Mouse (Mus musculus) small intestine, adult 2 months (tissue): ENCODE measurements at regions not wholly inside any gene's neighbourhood (a gene's known extent, or its start where the extent isn't known, plus 50 kb on each side); places are given as distances from the start of the nearest gene placed in this dataset.

Experiments used
- H3K27ac ChIP-seq: fragments of 200-500 bp; 2 replicates; pipeline ENCODE4 v1.5.1; 2012; ENCODE audit warnings: low read depth, low read length, control low read depth, inconsistent platforms; ENCODE audit not compliant: insufficient read depth
- H3K27me3 ChIP-seq: fragments of 200-500 bp; 2 replicates; pipeline ENCODE4 v1.6.1; 2012; ENCODE audit warnings: mild to moderate bottlenecking, moderate library complexity, low read length, inconsistent platforms; ENCODE audit not compliant: control insufficient read depth, insufficient read depth
- H3K36me3 ChIP-seq: fragments of 200-500 bp; 2 replicates; pipeline ENCODE4 v1.6.1; 2012; ENCODE audit warnings: mild to moderate bottlenecking, low read length, control low read depth, inconsistent platforms; ENCODE audit not compliant: control insufficient read depth, insufficient read depth
- H3K4me1 ChIP-seq: fragments of 200-500 bp; 2 replicates; pipeline ENCODE4 v1.6.1; 2012; ENCODE audit warnings: low read length, inconsistent platforms, mixed read lengths; ENCODE audit not compliant: control insufficient read depth, insufficient read depth, insufficient read length
- H3K4me3 ChIP-seq: fragments of 200-500 bp; 2 replicates; pipeline ENCODE4 v1.5.1; 2012; ENCODE audit warnings: low read depth, mild to moderate bottlenecking, control low read depth, inconsistent platforms, low read length, moderate library complexity
- CTCF ChIP-seq: fragments of 200-500 bp; IDR thresholded peaks from 2 replicates; pipeline ENCODE4 v1.5.1; 2012; ENCODE audit warnings: low read depth, mild to moderate bottlenecking, control low read depth, inconsistent platforms, low read length, moderate library complexity, mixed read lengths; ENCODE audit not compliant: insufficient replicate concordance, insufficient read length; ENCODE audit errors: extremely low read depth
- POLR2A ChIP-seq: fragments of 200-500 bp; IDR thresholded peaks from 2 replicates; pipeline ENCODE4 v1.6.1; 2012; ENCODE audit warnings: low read depth, mild to moderate bottlenecking, control low read depth, inconsistent platforms, low read length, moderate library complexity
- WGBS: fragments of 180-500 bp; shearing (Covaris S2); methylation state at CpG from one replicate; pipeline ENCODE4 v1.1.7; 2018; 5-methylcytosine and 5-hydroxymethylcytosine counted together

- H3K4me1 ChIP-seq: no peaks in the 10 kb centered on the region
- TF ChIP-seq POLR2A: no peak
- TF ChIP-seq CTCF: no peak
- no peaks in the 10 kb centered on the region for H3K36me3 ChIP-seq
- no peak overlapping the region for H3K4me3 ChIP-seq
- no peak overlapping the region for H3K27ac ChIP-seq
- 44% methylated on average over 3 of the region's 3 CpGs for WGBS
- H3K27me3 ChIP-seq: no peaks in the 10 kb centered on the region
These were observed 138.9 kb upstream of the Ddit4l start for GRCm38 (mm10) chr3:137482546-137482945.

- Histone ChIP-seq H3K27me3 (no peaks in the 10 kb centered on the region), H3K4me1 (no peaks in the 10 kb centered on the region), H3K4me3 (no peak overlapping the region), H3K27ac (no peak overlapping the region), H3K36me3 (no peaks in the 10 kb centered on the region)
- TF ChIP-seq CTCF (no peak), POLR2A (no peak)
- 46% methylated on average over 4 of the region's 4 CpGs for WGBS
These were observed 138.4 kb upstream of the Ddit4l start for GRCm38 (mm10) chr3:137482971-137483370.

- no peaks in the 10 kb centered on the region for H3K36me3 ChIP-seq
- H3K4me1 ChIP-seq: no peaks in the 10 kb centered on the region
- TF ChIP-seq POLR2A (no peak), CTCF (no peak)
- H3K27ac ChIP-seq: no peak overlapping the region
- no peaks in the 10 kb centered on the region for H3K27me3 ChIP-seq
- H3K4me3 ChIP-seq: no peak overlapping the region
These were observed 131.8 kb upstream of the Ddit4l start for GRCm38 (mm10) chr3:137489592-137489991.

- H3K27me3 ChIP-seq: no peaks in the 10 kb centered on the region
- no peak overlapping the region for H3K4me3 ChIP-seq
- H3K4me1 ChIP-seq: no peaks in the 10 kb centered on the region
- WGBS: 38% methylated on average over 1 of the region's 1 CpGs
- TF ChIP-seq POLR2A (no peak), CTCF (no peak)
- no peak overlapping the region for H3K27ac ChIP-seq
- H3K36me3 ChIP-seq: no peaks in the 10 kb centered on the region
These were observed 129.8 kb upstream of the Ddit4l start for GRCm38 (mm10) chr3:137491508-137492019.

- Histone ChIP-seq H3K4me3 (no peak overlapping the region), H3K36me3 (no peaks in the 10 kb centered on the region), H3K27me3 (no peaks in the 10 kb centered on the region), H3K27ac (no peak overlapping the region), H3K4me1 (no peaks in the 10 kb centered on the region)
- 90% methylated on average over 3 of the region's 3 CpGs for WGBS
- TF ChIP-seq POLR2A (no peak), CTCF (no peak)
These were observed 123.1 kb upstream of the Ddit4l start for GRCm38 (mm10) chr3:137498343-137498742.

- WGBS: 57% methylated on average over 1 of the region's 1 CpGs
- Histone ChIP-seq H3K27ac (no peak overlapping the region), H3K4me3 (no peak overlapping the region), H3K27me3 (no peaks in the 10 kb centered on the region), H3K4me1 (no peaks in the 10 kb centered on the region), H3K36me3 (no peaks in the 10 kb centered on the region)
- no peak for TF ChIP-seq POLR2A
- TF ChIP-seq CTCF: no peak
These were observed 110.1 kb upstream of the Ddit4l start for GRCm38 (mm10) chr3:137511283-137511682.

- H3K4me3 ChIP-seq: no peak overlapping the region
- no peaks in the 10 kb centered on the region for H3K4me1 ChIP-seq
- 87% methylated on average over 2 of the region's 2 CpGs for WGBS
- no peaks in the 10 kb centered on the region for H3K36me3 ChIP-seq
- TF ChIP-seq POLR2A: no peak
- TF ChIP-seq CTCF: no peak
- H3K27me3 ChIP-seq: no peaks in the 10 kb centered on the region
- no peak overlapping the region for H3K27ac ChIP-seq
These were observed 109.0 kb upstream of the Ddit4l start for GRCm38 (mm10) chr3:137512411-137512810.
